Mouse (Mus musculus): Measurements from ENCODE around the gene Ttll12.

Gene Ttll12

DNA sequence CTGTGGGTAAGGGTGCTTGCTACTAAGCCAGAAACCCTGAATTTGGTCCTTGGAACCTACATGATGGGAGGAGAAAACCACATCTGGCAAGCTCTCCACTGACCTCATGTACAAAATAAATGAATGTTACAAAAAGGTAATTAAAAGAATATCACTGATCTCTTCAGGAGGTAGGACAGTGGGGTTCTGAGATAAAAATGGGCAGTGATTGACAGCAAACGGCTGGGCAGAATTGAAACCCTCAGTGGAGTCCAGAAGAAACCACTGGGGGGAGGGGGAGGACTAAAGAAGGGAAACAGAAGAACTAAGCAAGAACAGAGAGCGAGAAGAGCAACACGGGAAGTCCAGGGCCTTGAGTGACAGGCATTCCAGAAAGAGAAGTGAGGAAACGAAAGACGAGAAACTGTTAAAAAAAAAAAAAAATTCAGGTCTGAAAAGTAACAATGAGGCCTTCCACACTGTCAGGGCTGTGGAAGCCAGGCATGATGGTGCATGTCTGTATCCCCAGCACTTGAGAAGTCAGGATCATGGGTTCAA, 33.9 kb downstream of the Ttll12 start:
- no peak for DNase-seq

GRCm38 (mm10) chr15:83555161-83555974, 39.6 kb downstream of the Ttll12 start:
- peak; percentile 92 for DNase-seq

DNA sequence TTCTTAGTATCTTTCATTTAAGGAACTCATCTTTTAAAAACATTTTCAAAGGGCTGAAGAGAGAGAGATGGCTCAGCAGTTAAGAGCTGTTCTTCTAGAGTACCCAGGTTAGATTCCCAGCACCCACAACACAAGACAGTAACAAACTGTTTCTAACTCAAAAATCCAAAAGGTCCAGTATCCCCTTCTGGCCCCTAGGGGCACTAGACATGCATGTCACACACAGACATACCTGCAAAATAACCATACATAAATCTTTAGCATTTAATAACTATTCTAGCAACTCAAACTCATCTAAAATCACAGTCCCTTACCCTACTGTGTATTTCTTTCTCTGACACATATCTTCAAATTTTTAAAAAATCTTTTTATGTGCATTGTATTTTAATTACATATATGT, 41.1 kb downstream of the Ttll12 start:
- no peak for DNase-seq

- DNase-seq: no peak
Observed at GRCm38 (mm10) chr15:83550137-83550536, 44.8 kb downstream of the Ttll12 start.

DNA sequence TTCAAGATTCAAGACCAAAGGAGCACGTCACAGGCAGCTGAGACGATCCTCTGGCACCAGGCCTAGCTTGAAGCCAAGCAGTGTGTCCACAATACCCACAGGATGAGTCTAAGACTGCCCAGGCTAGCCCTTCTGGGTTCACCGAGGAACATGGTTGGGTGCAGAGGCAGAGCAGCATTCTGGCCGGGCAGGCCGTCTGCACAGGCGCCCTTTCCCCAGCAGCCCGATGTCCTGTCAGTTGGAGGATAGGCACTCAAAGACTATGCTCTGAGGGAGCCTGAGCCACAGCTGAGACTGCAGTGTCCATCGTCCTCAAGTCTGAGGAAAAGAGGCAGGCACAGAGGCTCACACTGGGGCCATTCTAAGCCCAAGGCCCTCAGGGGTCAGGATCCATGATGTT, 47.8 kb downstream of the Ttll12 start:
- DNase-seq: no peak

GRCm38 (mm10) chr15:83546029-83546428, 48.9 kb downstream of the Ttll12 start:
- DNase-seq: no peak

DNA sequence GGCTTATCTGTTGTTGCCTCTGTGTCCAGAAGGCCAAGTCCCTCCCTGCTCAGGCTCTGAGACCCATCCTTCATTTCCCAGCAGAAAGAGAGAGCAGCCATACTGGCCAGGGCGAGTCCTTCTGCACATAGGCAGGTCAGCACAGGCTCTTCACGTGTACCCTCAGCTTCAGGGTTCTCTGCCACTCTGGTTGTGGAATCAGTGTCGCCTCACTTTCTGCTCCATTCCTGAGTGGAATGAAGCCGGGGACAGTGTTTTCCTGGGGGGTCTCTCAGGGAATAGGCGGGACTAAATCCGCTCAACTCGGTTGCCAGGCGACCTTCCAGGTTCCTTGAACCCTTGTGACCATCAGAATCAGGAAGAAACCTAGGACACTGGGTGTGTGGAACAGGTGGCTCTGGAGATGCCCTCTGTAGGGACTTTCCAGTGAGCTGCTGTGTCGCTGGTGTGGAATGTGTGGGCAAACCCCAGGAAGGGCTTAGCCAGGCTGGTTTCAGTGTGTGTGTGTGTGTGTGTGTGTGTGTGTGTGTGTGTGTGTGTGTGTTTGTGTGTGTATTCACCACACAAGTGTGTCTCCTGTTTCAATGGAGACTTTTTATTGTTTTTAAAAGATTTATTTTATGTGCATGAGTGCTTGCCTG, 53.2 kb downstream of the Ttll12 start:
- DNase-seq: no peak

GRCm38 (mm10) chr15:83539905-83540304, 55.1 kb downstream of the Ttll12 start:
- peak; percentile 86 for DNase-seq

DNA sequence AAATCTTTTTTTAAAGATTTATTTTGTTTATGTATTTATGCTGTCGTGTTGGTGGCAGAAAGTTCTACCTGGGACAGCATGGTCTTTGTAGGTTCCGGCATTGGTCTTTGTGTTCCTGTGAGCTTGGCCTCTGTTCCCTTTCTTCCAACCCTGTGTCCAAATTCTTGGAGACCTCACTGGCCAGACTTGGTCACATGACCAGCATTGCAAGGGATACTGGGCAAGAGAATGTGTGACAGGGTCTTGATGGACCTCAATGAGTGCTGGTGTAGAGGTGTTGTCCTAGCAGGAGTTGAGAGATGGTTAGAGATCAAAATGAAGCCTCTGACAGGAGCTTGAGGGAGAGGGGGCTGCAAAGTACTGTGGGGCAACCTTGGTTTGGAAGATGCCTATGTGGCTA, 56.1 kb downstream of the Ttll12 start:
- no peak for DNase-seq

DNA sequence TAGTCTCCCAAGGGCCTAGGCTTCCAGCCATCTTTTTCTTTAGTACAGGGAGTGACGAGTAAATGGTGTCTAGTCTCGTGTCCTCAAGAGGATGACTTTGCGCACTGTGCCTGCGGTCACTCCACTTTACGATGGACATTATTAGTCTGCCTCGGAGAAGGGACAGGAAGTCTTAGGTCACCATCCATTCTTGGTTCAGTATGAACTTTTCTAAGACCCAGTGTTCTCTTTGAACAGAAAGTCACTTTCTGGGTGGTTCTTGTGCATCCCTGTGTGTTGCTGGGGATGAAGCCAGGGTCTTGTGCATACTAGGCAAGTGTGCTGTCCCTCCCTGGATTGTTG, 59.1 kb downstream of the Ttll12 start:
- no peak for DNase-seq

GRCm38 (mm10) chr15:83534960-83535889, 59.7 kb downstream of the Ttll12 start:
- DNase-seq: no peak

GRCm38 (mm10) chr15:83532606-83533005, 62.4 kb downstream of the Ttll12 start:
- no peak for DNase-seq

GRCm38 (mm10) chr15:83531961-83532469, 62.9 kb downstream of the Ttll12 start:
- no peak for DNase-seq

- peak; percentile 59 for DNase-seq
Observed at GRCm38 (mm10) chr15:83530688-83531087, 64.3 kb downstream of the Ttll12 start.

DNA sequence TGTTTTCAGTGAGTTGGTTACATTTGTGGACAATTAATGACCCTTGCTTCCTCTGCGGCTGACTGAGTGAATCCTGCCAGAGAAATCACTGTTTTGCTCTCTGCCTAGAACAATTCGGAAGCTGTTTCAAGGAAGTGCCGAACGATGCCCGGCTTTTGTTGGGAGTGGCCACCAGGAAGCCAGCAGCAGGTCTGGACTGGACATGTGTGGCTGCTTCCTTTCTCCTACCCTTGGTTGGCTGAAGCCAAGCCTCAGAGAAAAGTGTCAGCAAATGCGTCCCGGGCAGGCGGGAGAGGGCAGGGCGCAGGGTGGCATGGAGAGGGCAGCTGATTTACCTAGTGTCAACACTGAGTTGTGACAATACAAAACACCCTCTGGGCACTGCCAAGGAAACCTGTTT, 64.7 kb downstream of the Ttll12 start:
- DNase-seq: peak; percentile 74

GRCm38 (mm10) chr15:83529765-83530164, 65.2 kb downstream of the Ttll12 start:
- peak; percentile 82 for DNase-seq

DNA sequence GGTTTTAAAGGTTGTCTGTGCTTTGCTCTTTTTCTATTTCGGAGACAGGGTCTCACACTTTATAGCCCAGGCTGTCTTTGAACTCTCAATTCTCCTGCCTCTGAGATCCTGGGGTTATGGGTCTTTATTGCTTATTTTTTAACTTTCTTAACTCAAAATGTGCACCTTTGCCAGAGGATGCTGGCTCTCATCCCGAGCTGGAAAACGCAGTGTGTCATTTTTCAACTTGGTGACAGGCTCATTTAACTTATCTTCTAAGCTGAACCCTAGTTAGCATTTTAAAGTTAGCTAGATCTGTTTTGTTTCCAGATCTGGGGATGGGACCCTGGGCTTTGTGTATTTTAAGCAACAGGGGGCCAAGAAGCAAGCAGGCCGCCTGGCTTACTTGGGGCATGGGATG, 66.1 kb downstream of the Ttll12 start:
- no peak for DNase-seq

DNA sequence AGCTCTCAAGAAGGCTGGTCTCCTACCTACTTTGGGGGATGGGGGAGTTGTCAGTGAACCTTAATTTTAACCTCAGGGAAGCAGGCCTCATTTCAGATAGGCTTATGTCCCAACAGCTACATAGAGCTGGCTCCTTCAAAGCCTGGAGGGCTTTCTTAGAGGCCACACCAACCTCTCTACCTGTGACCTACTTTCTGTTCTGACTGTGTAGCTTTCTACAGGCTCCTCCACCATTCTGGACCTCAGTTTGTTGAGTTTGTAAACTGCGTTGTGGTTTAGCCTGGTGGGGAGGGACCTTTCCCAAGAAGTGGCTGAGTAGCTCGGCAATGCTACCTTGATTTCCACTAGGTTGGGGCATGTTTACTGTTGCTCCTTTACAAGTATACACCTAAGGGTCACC, 67.2 kb downstream of the Ttll12 start:
- no peak for DNase-seq

- no peak for DNase-seq
Observed at GRCm38 (mm10) chr15:83527092-83527437, 67.9 kb downstream of the Ttll12 start.

DNA sequence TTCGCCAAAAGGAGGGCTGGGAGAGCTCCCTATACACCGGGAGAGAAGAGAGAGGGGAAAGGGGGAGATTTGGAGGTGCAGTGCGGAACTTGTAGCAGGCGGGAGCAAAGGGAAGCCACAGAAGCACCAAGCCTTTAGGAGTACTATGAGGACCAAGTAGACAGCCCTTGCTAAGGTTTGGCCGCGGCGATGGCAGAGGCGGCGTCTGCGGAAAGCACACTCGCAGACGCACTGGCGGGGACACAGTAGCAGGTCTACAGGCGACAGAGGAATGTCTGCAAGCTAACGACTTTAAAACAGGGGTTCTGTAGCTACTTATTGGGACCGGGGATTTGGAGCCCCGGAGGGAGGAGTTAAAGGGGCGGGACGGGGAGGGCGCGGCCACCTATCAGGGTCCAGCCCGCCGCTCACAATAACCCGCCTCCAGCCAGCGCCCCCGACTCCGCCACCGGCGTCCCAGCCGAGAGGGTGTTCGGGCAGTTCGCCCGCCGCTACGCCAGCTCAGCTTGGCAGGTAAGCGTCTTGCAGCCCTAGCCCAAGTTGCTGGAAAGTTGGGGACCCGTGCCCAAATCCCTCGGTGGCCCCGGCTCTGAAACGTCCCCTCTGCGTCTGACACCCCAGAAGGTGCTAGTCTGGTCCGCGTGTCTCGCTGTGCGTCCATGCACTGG, 68.4 kb downstream of the Ttll12 start, which contains the start of gene Bik:
Gene Bik, plus strand, starts transcription at position 439 of the 668 bp plus-strand sequence.
- DNase-seq: peak; percentile 85
